Mouse (Mus musculus) small intestine, adult 2 months (tissue): Measurements from ENCODE around the gene Tmem169. TPM values are rescaled to one million over a fixed set of nuclear protein-coding genes. Genes with fewer than 3 reads are reported as not detected.

ENCODE experiments used
- H3K27ac ChIP-seq: fragments of 200-500 bp; 2 replicates; pipeline ENCODE4 v1.5.1; 2012; ENCODE audit warnings: low read depth, low read length, control low read depth, inconsistent platforms; ENCODE audit not compliant: insufficient read depth
- H3K27me3 ChIP-seq: fragments of 200-500 bp; 2 replicates; pipeline ENCODE4 v1.6.1; 2012; ENCODE audit warnings: mild to moderate bottlenecking, moderate library complexity, low read length, inconsistent platforms; ENCODE audit not compliant: control insufficient read depth, insufficient read depth
- H3K36me3 ChIP-seq: fragments of 200-500 bp; 2 replicates; pipeline ENCODE4 v1.6.1; 2012; ENCODE audit warnings: mild to moderate bottlenecking, low read length, control low read depth, inconsistent platforms; ENCODE audit not compliant: control insufficient read depth, insufficient read depth
- H3K4me1 ChIP-seq: fragments of 200-500 bp; 2 replicates; pipeline ENCODE4 v1.6.1; 2012; ENCODE audit warnings: low read length, inconsistent platforms, mixed read lengths; ENCODE audit not compliant: control insufficient read depth, insufficient read depth, insufficient read length
- H3K4me3 ChIP-seq: fragments of 200-500 bp; 2 replicates; pipeline ENCODE4 v1.5.1; 2012; ENCODE audit warnings: low read depth, mild to moderate bottlenecking, control low read depth, inconsistent platforms, low read length, moderate library complexity
- CTCF ChIP-seq: fragments of 200-500 bp; IDR thresholded peaks from 2 replicates; pipeline ENCODE4 v1.5.1; 2012; ENCODE audit warnings: low read depth, mild to moderate bottlenecking, control low read depth, inconsistent platforms, low read length, moderate library complexity, mixed read lengths; ENCODE audit not compliant: insufficient replicate concordance, insufficient read length; ENCODE audit errors: extremely low read depth
- POLR2A ChIP-seq: fragments of 200-500 bp; IDR thresholded peaks from 2 replicates; pipeline ENCODE4 v1.6.1; 2012; ENCODE audit warnings: low read depth, mild to moderate bottlenecking, control low read depth, inconsistent platforms, low read length, moderate library complexity
- WGBS: fragments of 180-500 bp; shearing (Covaris S2); methylation state at CpG from one replicate; pipeline ENCODE4 v1.1.7; 2018; 5-methylcytosine and 5-hydroxymethylcytosine counted together
- polyA plus RNA-seq: library from polyadenylated mRNA; depleted of rRNA; stranded (reverse); fragments of >200 nt; gene quantifications from 2 replicates; pipeline ENCODE4 v1.2.3, GENCODE M21; 2012

Gene Tmem169
- polyA plus RNA-seq, 1 experiment, result 0.04 TPM

DNA sequence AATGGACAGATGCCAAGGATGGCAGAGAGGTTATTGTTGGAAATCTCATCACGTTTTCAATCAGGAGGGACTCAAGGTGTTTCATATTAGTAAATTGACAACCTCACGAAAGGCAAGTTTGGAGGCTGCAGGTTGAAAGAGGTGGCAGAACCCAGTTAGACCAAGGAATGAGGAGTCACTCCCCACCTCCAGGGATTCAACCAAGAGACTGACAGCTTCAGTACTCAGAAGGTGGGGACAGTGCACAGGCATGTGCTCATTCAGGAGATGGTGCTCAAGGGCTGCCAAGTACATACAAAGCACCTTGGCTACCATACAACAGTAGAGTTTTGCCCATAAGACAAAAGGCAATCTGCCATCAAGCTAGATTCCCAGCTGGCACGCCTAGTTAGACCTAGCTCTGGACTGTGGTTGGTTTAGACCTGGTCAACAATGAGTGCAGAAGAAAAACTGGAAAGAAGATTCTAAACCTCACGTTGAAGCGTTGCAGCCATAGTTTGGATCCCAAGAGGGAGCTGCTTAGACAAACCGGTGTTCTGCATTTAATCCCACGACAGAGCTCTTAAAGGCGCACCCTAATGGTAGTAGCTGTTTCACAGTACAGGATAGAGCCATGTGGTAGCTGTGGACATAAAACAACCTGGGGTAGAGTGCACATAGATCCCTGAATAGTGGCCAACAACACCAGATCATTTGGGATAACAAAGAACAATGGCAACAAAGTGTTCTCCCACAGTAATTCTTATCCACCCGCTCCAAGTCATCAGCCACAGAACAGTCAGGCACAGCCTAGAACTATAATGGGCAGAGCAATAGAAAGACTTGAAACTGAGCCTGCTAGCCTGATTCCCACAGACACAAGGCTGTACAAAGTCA is 27.6 kb upstream of the Tmem169 start:
- Histone ChIP-seq H3K36me3 (no peaks in the 10 kb centered on the region), H3K27me3 (no peaks in the 10 kb centered on the region), H3K4me3 (no peak overlapping the region), H3K4me1 (peaks cover 3% of the 10 kb centered on the region), H3K27ac (no peak overlapping the region)
- no peak for TF ChIP-seq POLR2A
- TF ChIP-seq CTCF, result no peak
- WGBS, result 86% methylated on average over 9 of the region's 9 CpGs

DNA sequence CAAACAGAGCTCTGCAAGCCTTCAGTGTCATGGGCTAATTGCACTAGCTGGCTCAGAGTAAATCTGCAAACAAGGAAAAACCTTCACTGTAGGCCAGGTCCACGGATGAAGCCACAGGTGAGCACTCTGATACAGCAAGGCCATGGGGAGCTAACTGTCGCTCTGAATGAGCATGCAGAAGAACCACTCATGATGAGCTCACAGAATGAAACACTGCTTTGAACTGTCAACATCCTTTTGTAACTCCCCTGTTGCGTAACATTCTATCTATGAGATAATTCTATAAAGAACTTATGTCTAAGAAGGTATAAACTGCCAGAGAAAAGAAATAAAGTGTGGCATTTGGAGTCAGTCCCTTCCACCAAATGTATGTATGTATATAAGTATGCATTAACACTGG is 21.1 kb upstream of the Tmem169 start:
- Histone ChIP-seq H3K27me3 (no peaks in the 10 kb centered on the region), H3K27ac (no peak overlapping the region), H3K36me3 (0 out of 2 replicates have a peak, but pooled peaks cover 2% of the 10 kb centered on the region), H3K4me1 (no peaks in the 10 kb centered on the region; the same call in 1 of the 2 replicates), H3K4me3 (no peak overlapping the region)
- 89% methylated on average over 3 of the region's 3 CpGs for WGBS
- no peak for TF ChIP-seq CTCF
- TF ChIP-seq POLR2A, result no peak

DNA sequence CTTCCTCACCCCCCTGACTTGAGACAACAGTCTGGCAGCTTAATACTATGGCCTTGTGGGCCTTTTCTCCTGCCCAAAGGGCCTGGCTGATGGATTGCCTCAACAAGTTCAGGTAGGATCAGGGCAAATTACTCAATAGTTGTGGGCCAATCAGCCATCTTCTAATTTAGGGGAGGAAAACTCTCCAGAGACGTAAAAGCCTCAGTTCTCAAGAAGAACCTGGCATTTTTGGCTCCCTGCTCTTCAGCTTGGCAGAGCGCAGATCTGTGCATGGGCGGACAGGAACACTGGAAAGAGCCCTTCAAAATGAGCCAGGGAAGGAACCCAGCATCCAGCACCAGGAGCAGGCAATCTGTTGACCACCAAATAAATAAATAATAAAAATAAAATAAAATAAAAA is 6.1 kb upstream of the Tmem169 start:
- no peak overlapping the region for H3K27ac ChIP-seq
- H3K36me3 ChIP-seq, result peaks cover 6% of the 10 kb centered on the region
- H3K4me1 ChIP-seq, result peaks cover 4% of the 10 kb centered on the region
- WGBS, result 95% methylated on average over 3 of the region's 3 CpGs
- TF ChIP-seq POLR2A, result no peak
- no peak for TF ChIP-seq CTCF
- no peak overlapping the region for H3K4me3 ChIP-seq
- no peaks in the 10 kb centered on the region for H3K27me3 ChIP-seq

- 19% methylated on average over 1 of the region's 1 CpGs for WGBS
- TF ChIP-seq CTCF (no peak), POLR2A (no peak)
- no peak overlapping the region for H3K27ac ChIP-seq
- no peak overlapping the region for H3K4me3 ChIP-seq
- no peaks in the 10 kb centered on the region for H3K36me3 ChIP-seq
- H3K4me1 ChIP-seq, result peaks cover 4% of the 10 kb centered on the region
- H3K27me3 ChIP-seq, result no peaks in the 10 kb centered on the region
Measured at GRCm38 (mm10) chr1:72282604-72283003, 1.6 kb upstream of the Tmem169 start.

DNA sequence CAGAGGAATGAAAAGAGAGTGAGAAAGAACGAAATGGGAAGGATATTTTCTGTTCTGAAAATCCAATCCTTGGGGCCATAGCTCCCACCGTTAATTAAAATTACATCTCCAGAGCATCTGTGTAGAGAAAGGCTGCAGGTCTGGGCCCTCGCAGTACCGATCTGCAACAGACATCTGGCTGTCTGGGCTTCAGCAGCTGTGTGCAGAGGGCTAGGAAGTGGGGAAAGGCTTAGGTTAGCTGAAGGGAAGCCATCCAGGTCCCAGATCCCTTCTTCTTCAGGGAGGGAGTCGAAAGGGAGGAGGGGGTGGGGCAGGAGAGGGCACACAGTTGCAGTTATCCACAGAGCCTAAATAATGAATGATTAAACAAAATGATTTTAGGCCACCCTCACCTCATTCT is 370 bp downstream of the Tmem169 start:
- Histone ChIP-seq H3K4me3 (no peak overlapping the region), H3K4me1 (peaks cover 4% of the 10 kb centered on the region), H3K27me3 (no peaks in the 10 kb centered on the region), H3K27ac (no peak overlapping the region), H3K36me3 (no peaks in the 10 kb centered on the region)
- 8% methylated on average over 5 of the region's 5 CpGs for WGBS
- TF ChIP-seq POLR2A (no peak), CTCF (peak; percentile 12; the same call in 1 of the 2 replicates)

DNA sequence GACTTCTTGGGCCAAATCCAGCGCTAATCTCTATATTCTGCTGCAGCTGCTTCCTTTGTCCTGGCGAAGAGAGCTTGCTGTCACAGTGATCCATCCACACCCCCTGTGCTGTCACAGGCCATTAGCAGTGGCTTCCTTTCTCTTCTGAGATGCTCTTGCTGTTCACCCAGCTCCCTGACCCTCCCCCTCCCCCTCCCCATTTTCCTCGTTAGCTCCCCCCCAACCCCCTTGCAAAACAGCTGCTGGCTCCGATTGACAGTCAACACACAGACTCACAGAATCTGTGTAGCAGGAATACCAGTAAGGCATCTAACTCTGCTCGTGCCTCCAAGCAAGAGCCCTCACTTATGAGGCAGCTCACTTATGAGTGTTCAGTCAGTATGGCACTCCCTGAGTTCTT is 2.7 kb downstream of the Tmem169 start:
- Histone ChIP-seq H3K27ac (no peak overlapping the region), H3K36me3 (no peaks in the 10 kb centered on the region), H3K4me3 (no peak overlapping the region), H3K27me3 (no peaks in the 10 kb centered on the region), H3K4me1 (peaks cover 4% of the 10 kb centered on the region)
- WGBS, result 79% methylated on average over 5 of the region's 5 CpGs
- TF ChIP-seq CTCF (no peak), POLR2A (no peak)

- TF ChIP-seq POLR2A (no peak), CTCF (no peak)
- Histone ChIP-seq H3K36me3 (no peaks in the 10 kb centered on the region), H3K27ac (no peak overlapping the region), H3K27me3 (no peaks in the 10 kb centered on the region), H3K4me1 (no peaks in the 10 kb centered on the region), H3K4me3 (no peak overlapping the region)
- WGBS, result 44% methylated on average over 4 of the region's 4 CpGs
Measured at GRCm38 (mm10) chr1:72287893-72288292, 3.7 kb downstream of the Tmem169 start.
